Mouse (Mus musculus): Measurements from ENCODE around the gene Apbb2. TPM values are rescaled to one million over a fixed set of nuclear protein-coding genes. Genes with fewer than 3 reads are reported as not detected.

Gene Apbb2
- polyA plus RNA-seq, 1 experiment from 2014 or later, result 39.5 TPM

DNA sequence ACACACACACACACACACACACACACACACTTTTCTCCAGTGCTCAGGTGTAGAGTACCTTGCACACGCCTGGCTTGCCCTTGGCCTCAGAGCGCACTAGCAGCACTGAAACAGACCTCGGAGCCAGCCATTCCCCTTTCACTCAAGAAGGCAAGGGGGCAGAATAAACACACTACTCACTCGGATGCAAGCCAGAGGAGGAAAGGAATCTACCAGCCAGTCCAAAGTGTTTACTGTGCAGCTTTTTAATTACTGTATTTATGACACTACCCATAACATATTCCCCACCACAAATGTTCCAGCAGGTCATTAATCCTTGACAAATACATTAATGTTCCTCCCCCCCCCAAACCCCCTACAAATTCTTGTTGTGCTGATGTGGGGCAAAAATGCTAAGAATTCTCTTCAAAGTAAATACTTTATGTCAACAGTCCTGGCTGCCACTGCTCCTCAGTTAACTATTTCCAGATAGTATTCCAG lies 121.7 kb downstream of the Apbb2 start:
- no peak for ATAC-seq (ENCODE audit: insufficient number of reproducible peaks, insufficient read depth, low FRiP score, low read depth)
- no peak overlapping the region for H3K27ac ChIP-seq (ENCODE audit: low read length)
- H3K9ac ChIP-seq (replicated peaks; ENCODE audit: low read depth, low read length), result no peak overlapping the region
- H3K9me3 ChIP-seq (ENCODE audit: control insufficient read depth, low read depth, low read length), result 0 out of 2 replicates have a peak, but pooled peaks cover 2% of the 10 kb centered on the region
- H3K27me3 ChIP-seq (ENCODE audit: control insufficient read depth, insufficient read depth, low read length), result no peaks in the 10 kb centered on the region
- no peak overlapping the region for H3K4me3 ChIP-seq (ENCODE audit: low read depth, low read length)
- 22% methylated on average over 4 of the region's 4 CpGs for WGBS
- peaks cover 20% of the 10 kb centered on the region for H3K4me1 ChIP-seq (ENCODE audit: control insufficient read depth, insufficient read depth, low read length)
- no peak overlapping the region for H3K4me2 ChIP-seq (replicated peaks; ENCODE audit: low read depth, low read length)
- no peaks in the 10 kb centered on the region for H3K36me3 ChIP-seq (ENCODE audit: control insufficient read depth, insufficient read depth, low read length)

DNA sequence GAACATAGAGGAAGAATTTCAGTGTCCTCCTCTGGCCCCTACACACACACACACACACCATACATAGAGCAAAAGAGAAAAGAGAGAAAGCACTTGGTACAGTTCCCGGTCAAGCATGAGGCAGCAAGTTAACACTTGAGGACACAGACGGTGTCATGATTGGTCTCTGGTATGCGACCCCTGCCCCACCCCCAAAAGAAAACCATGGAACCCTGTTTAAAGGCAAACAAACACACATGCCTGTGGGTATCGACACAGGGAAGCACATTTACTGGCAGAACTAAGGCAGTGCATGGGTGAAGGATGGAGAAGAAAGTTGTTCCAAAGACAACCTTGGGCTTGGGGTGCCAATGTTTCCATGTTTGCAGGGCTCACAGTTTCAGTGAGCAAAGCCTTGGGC lies 123.9 kb downstream of the Apbb2 start:
- no peaks in the 10 kb centered on the region for H3K27me3 ChIP-seq (ENCODE audit: control insufficient read depth, insufficient read depth, low read length)
- no peak overlapping the region for H3K4me2 ChIP-seq (replicated peaks; ENCODE audit: low read depth, low read length)
- WGBS, result 39% methylated on average over 4 of the region's 4 CpGs
- H3K27ac ChIP-seq (ENCODE audit: low read length), result no peak overlapping the region
- no peak overlapping the region for H3K4me3 ChIP-seq (ENCODE audit: low read depth, low read length)
- H3K36me3 ChIP-seq (ENCODE audit: control insufficient read depth, insufficient read depth, low read length), result no peaks in the 10 kb centered on the region
- H3K4me1 ChIP-seq (ENCODE audit: control insufficient read depth, insufficient read depth, low read length), result peaks cover 20% of the 10 kb centered on the region
- ATAC-seq (ENCODE audit: insufficient number of reproducible peaks, insufficient read depth, low FRiP score, low read depth), result no peak
- H3K9ac ChIP-seq (replicated peaks; ENCODE audit: low read depth, low read length), result no peak overlapping the region
- no peaks in the 10 kb centered on the region for H3K9me3 ChIP-seq (ENCODE audit: control insufficient read depth, low read depth, low read length)

DNA sequence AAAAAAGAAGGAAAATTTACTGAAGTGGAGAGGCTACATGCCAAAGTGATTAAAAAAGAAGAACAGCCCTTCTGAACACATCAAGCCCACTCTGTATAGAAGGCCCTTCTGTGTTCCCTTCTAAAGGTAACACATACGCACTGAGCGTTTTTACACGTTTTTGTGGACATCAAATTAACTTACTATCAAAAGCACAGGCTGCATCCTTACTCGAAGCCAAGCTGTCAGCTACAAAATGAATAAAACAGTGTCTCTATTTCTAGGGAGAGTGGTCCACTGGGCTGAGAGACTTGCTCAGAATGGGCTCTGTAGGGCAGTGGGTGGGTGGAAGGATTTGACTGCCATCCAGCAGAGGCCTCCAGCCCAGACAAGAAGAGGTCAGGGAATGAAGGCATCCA lies 126.0 kb downstream of the Apbb2 start:
- Histone ChIP-seq H3K4me3 (ENCODE audit: low read depth, low read length) (no peak overlapping the region), H3K9ac (replicated peaks; ENCODE audit: low read depth, low read length) (no peak overlapping the region), H3K27me3 (ENCODE audit: control insufficient read depth, insufficient read depth, low read length) (no peaks in the 10 kb centered on the region), H3K9me3 (ENCODE audit: control insufficient read depth, low read depth, low read length) (no peaks in the 10 kb centered on the region), H3K27ac (ENCODE audit: low read length) (no peak overlapping the region), H3K4me1 (ENCODE audit: control insufficient read depth, insufficient read depth, low read length) (peaks cover 12% of the 10 kb centered on the region), H3K4me2 (replicated peaks; ENCODE audit: low read depth, low read length) (no peak overlapping the region), H3K36me3 (ENCODE audit: control insufficient read depth, insufficient read depth, low read length) (no peaks in the 10 kb centered on the region)
- ATAC-seq (ENCODE audit: insufficient number of reproducible peaks, insufficient read depth, low FRiP score, low read depth), result no peak
- 78% methylated on average over 4 of the region's 4 CpGs for WGBS

DNA sequence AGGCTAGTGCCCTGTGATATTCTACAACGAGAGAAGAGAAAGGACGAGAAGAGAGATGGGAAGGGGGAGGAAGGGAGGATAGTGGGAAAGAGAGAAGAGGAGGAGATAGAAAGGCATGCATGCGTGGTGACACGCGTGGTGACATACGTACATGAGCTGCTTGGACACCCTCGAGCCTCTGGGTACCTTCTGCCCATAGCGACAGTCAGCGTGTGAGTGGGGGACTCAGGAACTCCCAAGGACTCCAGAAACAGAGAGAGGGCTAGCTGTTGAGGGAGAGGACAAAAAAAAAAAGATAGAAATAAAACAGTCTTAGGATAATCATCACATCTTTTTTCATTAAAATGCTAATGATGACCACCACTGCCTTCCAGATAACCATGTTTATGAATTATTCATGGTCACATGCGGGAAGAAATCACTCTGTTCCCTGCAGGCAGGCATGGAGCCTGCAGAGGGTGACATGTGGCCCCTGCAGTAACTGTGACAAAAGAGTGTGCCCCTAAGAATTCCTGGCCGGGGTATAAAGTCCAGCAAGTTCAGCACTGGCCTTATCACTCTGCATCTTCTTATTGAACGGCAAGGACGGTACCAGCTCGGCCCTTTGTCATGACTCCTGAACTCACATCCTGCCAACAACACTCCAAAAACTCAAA lies 126.5 kb downstream of the Apbb2 start:
- H3K27me3 ChIP-seq (ENCODE audit: control insufficient read depth, insufficient read depth, low read length), result no peaks in the 10 kb centered on the region
- no peaks in the 10 kb centered on the region for H3K9me3 ChIP-seq (ENCODE audit: control insufficient read depth, low read depth, low read length)
- WGBS, result 89% methylated on average over 14 of the region's 14 CpGs
- H3K4me2 ChIP-seq (replicated peaks; ENCODE audit: low read depth, low read length), result no peak overlapping the region
- no peaks in the 10 kb centered on the region for H3K36me3 ChIP-seq (ENCODE audit: control insufficient read depth, insufficient read depth, low read length)
- H3K9ac ChIP-seq (replicated peaks; ENCODE audit: low read depth, low read length), result no peak overlapping the region
- H3K4me1 ChIP-seq (ENCODE audit: control insufficient read depth, insufficient read depth, low read length), result peaks cover 7% of the 10 kb centered on the region; the same call in 1 of the 2 replicates
- no peak overlapping the region for H3K4me3 ChIP-seq (ENCODE audit: low read depth, low read length)
- H3K27ac ChIP-seq (ENCODE audit: low read length), result no peak overlapping the region
- no peak for ATAC-seq (ENCODE audit: insufficient number of reproducible peaks, insufficient read depth, low FRiP score, low read depth)

DNA sequence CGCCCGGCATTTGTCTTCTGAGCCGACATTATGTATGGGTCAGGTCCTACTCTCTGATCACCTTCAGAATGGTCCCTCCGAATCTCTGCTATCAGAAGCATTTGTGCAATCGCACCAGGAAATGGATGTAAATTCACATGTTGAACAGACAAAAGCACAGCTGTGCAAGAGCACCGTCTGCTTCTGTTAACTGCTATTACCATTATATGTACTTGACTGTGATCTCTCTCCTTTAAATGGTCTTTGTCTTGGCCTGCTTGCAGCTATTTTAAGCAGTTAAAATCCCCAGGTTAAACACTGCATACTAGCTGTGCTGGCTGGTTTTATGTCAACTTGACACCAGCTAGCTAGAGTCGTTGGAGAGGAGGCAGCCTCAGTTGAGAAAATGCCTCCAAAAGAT lies 132.6 kb downstream of the Apbb2 start:
- H3K4me2 ChIP-seq (replicated peaks; ENCODE audit: low read depth, low read length), result no peak overlapping the region
- no peaks in the 10 kb centered on the region for H3K9me3 ChIP-seq (ENCODE audit: control insufficient read depth, low read depth, low read length)
- no peaks in the 10 kb centered on the region for H3K36me3 ChIP-seq (ENCODE audit: control insufficient read depth, insufficient read depth, low read length)
- no peaks in the 10 kb centered on the region for H3K27me3 ChIP-seq (ENCODE audit: control insufficient read depth, insufficient read depth, low read length)
- no peak overlapping the region for H3K4me3 ChIP-seq (ENCODE audit: low read depth, low read length)
- H3K4me1 ChIP-seq (ENCODE audit: control insufficient read depth, insufficient read depth, low read length), result no peaks in the 10 kb centered on the region
- 47% methylated on average over 7 of the region's 7 CpGs for WGBS
- H3K9ac ChIP-seq (replicated peaks; ENCODE audit: low read depth, low read length), result no peak overlapping the region
- no peak overlapping the region for H3K27ac ChIP-seq (ENCODE audit: low read length)
- no peak for ATAC-seq (ENCODE audit: insufficient number of reproducible peaks, insufficient read depth, low FRiP score, low read depth)

DNA sequence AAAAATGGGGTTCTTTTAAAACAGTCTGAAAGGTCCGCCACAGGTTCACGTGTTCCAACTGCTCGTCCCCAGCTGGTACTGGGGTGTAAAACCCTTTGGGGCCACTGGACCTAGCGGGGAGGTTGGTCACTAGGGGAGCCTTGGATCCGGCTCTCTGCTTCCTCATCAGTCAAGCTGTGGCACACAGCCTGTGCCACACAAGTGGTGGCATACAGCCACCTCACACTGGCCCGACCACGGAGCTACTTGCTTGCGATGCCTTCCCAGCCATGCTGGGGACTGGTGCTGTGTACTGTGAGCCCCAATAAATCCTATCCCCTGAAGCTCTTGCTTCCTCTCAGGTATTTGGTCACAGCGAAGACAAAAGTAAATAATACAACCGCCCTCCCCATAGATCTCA lies 142.3 kb downstream of the Apbb2 start:
- Histone ChIP-seq H3K4me1 (ENCODE audit: control insufficient read depth, insufficient read depth, low read length) (no peaks in the 10 kb centered on the region), H3K9ac (replicated peaks; ENCODE audit: low read depth, low read length) (no peak overlapping the region), H3K27me3 (ENCODE audit: control insufficient read depth, insufficient read depth, low read length) (no peaks in the 10 kb centered on the region), H3K27ac (ENCODE audit: low read length) (no peak overlapping the region), H3K9me3 (ENCODE audit: control insufficient read depth, low read depth, low read length) (no peaks in the 10 kb centered on the region), H3K4me2 (replicated peaks; ENCODE audit: low read depth, low read length) (no peak overlapping the region), H3K4me3 (ENCODE audit: low read depth, low read length) (no peak overlapping the region), H3K36me3 (ENCODE audit: control insufficient read depth, insufficient read depth, low read length) (0 out of 2 replicates have a peak, but pooled peaks cover 2% of the 10 kb centered on the region)
- 78% methylated on average over 10 of the region's 10 CpGs for WGBS
- ATAC-seq (ENCODE audit: insufficient number of reproducible peaks, insufficient read depth, low FRiP score, low read depth), result no peak

DNA sequence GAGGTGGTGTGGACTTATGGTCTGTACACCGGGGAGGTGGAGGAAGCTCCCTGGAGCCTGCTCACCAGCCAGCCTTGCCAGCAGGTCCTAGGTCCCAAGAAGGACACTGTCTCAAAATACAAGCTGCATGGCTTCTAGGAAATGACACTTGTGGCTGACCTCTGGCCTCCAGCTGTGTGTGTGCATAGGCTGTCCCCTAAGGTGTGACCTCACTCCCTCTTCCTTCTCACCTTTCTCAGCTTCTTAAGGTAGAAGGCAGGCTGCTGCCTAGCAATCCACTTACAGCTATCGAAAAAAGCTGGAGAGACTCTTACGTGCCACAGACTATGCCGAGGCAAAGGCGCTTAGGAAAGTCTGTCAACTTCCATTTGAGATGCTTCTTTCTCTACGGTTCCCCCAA lies 142.8 kb downstream of the Apbb2 start:
- no peak overlapping the region for H3K9ac ChIP-seq (replicated peaks; ENCODE audit: low read depth, low read length)
- no peaks in the 10 kb centered on the region for H3K9me3 ChIP-seq (ENCODE audit: control insufficient read depth, low read depth, low read length)
- no peak overlapping the region for H3K4me2 ChIP-seq (replicated peaks; ENCODE audit: low read depth, low read length)
- no peaks in the 10 kb centered on the region for H3K4me1 ChIP-seq (ENCODE audit: control insufficient read depth, insufficient read depth, low read length)
- no peak for ATAC-seq (ENCODE audit: insufficient number of reproducible peaks, insufficient read depth, low FRiP score, low read depth)
- 73% methylated on average over 6 of the region's 6 CpGs for WGBS
- H3K4me3 ChIP-seq (ENCODE audit: low read depth, low read length), result no peak overlapping the region
- H3K27ac ChIP-seq (ENCODE audit: low read length), result no peak overlapping the region
- 0 out of 2 replicates have a peak, but pooled peaks cover 2% of the 10 kb centered on the region for H3K36me3 ChIP-seq (ENCODE audit: control insufficient read depth, insufficient read depth, low read length)
- H3K27me3 ChIP-seq (ENCODE audit: control insufficient read depth, insufficient read depth, low read length), result no peaks in the 10 kb centered on the region

DNA sequence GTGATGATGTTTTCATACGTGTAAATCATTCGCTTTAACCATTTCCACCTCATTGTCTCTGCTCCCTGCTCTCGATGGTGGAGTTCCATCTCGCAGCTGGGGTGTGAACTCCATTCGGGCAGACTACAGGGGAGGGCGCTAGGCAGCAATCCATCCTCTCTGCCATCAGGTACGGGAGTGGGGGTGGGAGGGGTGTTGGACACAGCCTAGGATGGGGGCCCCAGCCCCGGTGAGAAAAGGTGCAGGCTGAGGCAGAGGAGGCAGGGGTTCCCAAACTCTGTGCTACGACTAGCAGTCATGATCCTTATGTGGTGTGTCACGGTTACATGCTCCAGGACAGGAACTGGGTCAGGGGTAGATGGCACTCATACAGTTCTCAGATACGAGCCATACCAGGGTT lies 144.4 kb downstream of the Apbb2 start:
- 61% methylated on average over 11 of the region's 11 CpGs for WGBS
- no peak overlapping the region for H3K9ac ChIP-seq (replicated peaks; ENCODE audit: low read depth, low read length)
- ATAC-seq (ENCODE audit: insufficient number of reproducible peaks, insufficient read depth, low FRiP score, low read depth), result no peak

DNA sequence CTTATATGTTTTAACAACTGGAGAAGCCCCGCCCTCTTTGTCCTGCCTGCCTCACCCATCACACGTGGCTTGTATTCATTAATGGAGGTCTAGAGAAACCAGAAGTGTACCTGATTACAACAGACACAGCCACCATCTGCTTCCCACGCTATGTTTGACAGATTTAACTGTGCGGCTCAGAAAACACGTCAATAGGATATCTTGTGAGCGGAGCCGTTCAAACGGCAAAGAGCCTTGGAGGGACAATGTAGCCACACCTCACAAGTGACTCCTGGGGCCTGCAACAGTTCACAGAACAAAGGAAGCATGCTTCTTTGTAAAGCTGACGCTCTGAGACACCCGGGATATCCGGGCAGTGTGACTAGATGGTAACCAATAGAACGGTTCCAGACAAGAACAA lies 145.0 kb downstream of the Apbb2 start:
- H3K4me3 ChIP-seq (ENCODE audit: low read depth, low read length), result no peak overlapping the region
- H3K4me1 ChIP-seq (ENCODE audit: control insufficient read depth, insufficient read depth, low read length), result no peaks in the 10 kb centered on the region
- no peaks in the 10 kb centered on the region for H3K36me3 ChIP-seq (ENCODE audit: control insufficient read depth, insufficient read depth, low read length)
- no peaks in the 10 kb centered on the region for H3K27me3 ChIP-seq (ENCODE audit: control insufficient read depth, insufficient read depth, low read length)
- no peak overlapping the region for H3K27ac ChIP-seq (ENCODE audit: low read length)
- no peaks in the 10 kb centered on the region for H3K9me3 ChIP-seq (ENCODE audit: control insufficient read depth, low read depth, low read length)
- 59% methylated on average over 12 of the region's 12 CpGs for WGBS
- H3K9ac ChIP-seq (replicated peaks; ENCODE audit: low read depth, low read length), result no peak overlapping the region
- no peak for ATAC-seq (ENCODE audit: insufficient number of reproducible peaks, insufficient read depth, low FRiP score, low read depth)
- no peak overlapping the region for H3K4me2 ChIP-seq (replicated peaks; ENCODE audit: low read depth, low read length)

More for the DNA sequence above, 144.4 kb downstream of the Apbb2 start:
- Histone ChIP-seq H3K27me3 (ENCODE audit: control insufficient read depth, insufficient read depth, low read length) (no peaks in the 10 kb centered on the region), H3K27ac (ENCODE audit: low read length) (no peak overlapping the region), H3K9me3 (ENCODE audit: control insufficient read depth, low read depth, low read length) (no peaks in the 10 kb centered on the region), H3K4me3 (ENCODE audit: low read depth, low read length) (no peak overlapping the region), H3K4me2 (replicated peaks; ENCODE audit: low read depth, low read length) (no peak overlapping the region), H3K36me3 (ENCODE audit: control insufficient read depth, insufficient read depth, low read length) (no peaks in the 10 kb centered on the region), H3K4me1 (ENCODE audit: control insufficient read depth, insufficient read depth, low read length) (no peaks in the 10 kb centered on the region)

Measured in stomach, embryonic 14.5 days (tissue).